15 mouse cellular contexts compared by ENCODE assay signal in genomic region chr10:40515225-40515681, GRCm38 (mm10). TPM values are rescaled to one million over a fixed set of nuclear protein-coding genes. Genes with fewer than 3 reads are reported as not detected.
DNase-seq lines count a peak whose midpoint lies in the region; ATAC-seq and TF ChIP-seq lines count a peak whose summit lies in the region.
"Had no signal": no experiment of that assay in that cellular context is flagged by ENCODE, and none has a peak within 500 bp of the region (broad histone marks: within the 10 kb centered on the region; RNA-seq: fewer than 3 reads in every experiment).

No protein-coding gene starts in this region.

- TF ChIP-seq CTCF in layer of hippocampus, adult 2 months (conservative IDR thresholded peaks at IDR 0.05) = no peak

- H3K27ac ChIP-seq in layer of hippocampus, adult 2 months = peak overlapping the region; percentile 93
- H3K27ac ChIP-seq: heart, embryonic 15.5 days; kidney, embryonic 15.5 days; lung, embryonic 15.5 days had no signal

- DNase-seq in layer of hippocampus, adult 2 months (ENCODE audit: low spot score in 2 of 2) = no peak
- no peak for DNase-seq in layer of hippocampus, adult 11-12 months (ENCODE audit: low spot score)
- peak; percentile 37 for DNase-seq in CD4-positive helper T cell, adult 2 months (ENCODE audit: low read depth, low spot score)
- peak; percentile 8 to 34 for DNase-seq in spleen, postnatal 14 days (ENCODE audit: low spot score in 2 of 2)
- no peak for DNase-seq in embryo, embryonic 9.5 days (ENCODE audit: extremely low spot score)
- no peak for DNase-seq in gastrocnemius, adult 18-20 months (ENCODE audit: low spot score)
- DNase-seq in cerebellum, adult 9-11 months = no peak
- DNase-seq: adrenal gland, adult 2 months; cerebellum, adult 11 months had no signal

- no peak overlapping the region for H3K4me3 ChIP-seq in layer of hippocampus, adult 2 months
- H3K4me3 ChIP-seq: heart, embryonic 15.5 days; kidney, embryonic 15.5 days; lung, embryonic 15.5 days had no signal

- ATAC-seq in common myeloid progenitor, adult 5-6 weeks (replicated peaks; ENCODE audit: low read depth, poor library complexity, severe bottlenecking) = peak; percentile 82

RNA-seq across cellular contexts. Expression of gene Slc22a16, which starts 54.9 kb away (rescaled TPM):
- total RNA-seq in layer of hippocampus, adult 2 months (2021) = not detected
- not detected in 2 replicates for total RNA-seq in common myeloid progenitor, adult 5-6 weeks (2017)
- not detected for total RNA-seq in gastrocnemius, adult 18-20 months (2021)
- total RNA-seq: adrenal gland, adult 2 months; G1E; left cerebral cortex, postnatal 36 days had no signal

Comparison
In these comparisons a context has a peak if more than half of its experiments do, and no peak if none do; other contexts are left out.
1. DNase-seq: peak in CD4-positive helper T cell, adult 2 months (single experiment) and spleen, postnatal 14 days (2 of 2); none in layer of hippocampus, adult 2 months (0 of 2), layer of hippocampus, adult 11-12 months (single experiment), embryo, embryonic 9.5 days (single experiment), gastrocnemius, adult 18-20 months (single experiment) and cerebellum, adult 9-11 months (single experiment).